Mouse (Mus musculus) heart, postnatal 14 days (tissue): ENCODE measurements around the gene Prdm16. TPM values are rescaled to one million over a fixed set of nuclear protein-coding genes. Genes with fewer than 3 reads are reported as not detected.

Experiments used
- DNase-seq, 2 experiments: peaks; one replicate each; pipeline ENCODE4 v3.0.0; 2021 to 2022
- intact Hi-C: fragments of 180-260 bp; cut with DNase I; formaldehyde crosslinking; loops from one replicate; pipeline ENCODE4 v1.15.1; 2025
- total RNA-seq, 2 experiments: library from RNA; stranded (reverse); gene quantifications; 2 replicates each; pipeline ENCODE4 v1.2.3; 2021

The Prdm16 gene
- total RNA-seq, 2 experiments from 2014 or later: 15.7 to 18.0 TPM

- intact Hi-C loops: no loop called here
- DNase-seq: no peak
These were observed 235.3 kb downstream of the Prdm16 start for GRCm38 (mm10) chr4:154401379-154401778.

DNA sequence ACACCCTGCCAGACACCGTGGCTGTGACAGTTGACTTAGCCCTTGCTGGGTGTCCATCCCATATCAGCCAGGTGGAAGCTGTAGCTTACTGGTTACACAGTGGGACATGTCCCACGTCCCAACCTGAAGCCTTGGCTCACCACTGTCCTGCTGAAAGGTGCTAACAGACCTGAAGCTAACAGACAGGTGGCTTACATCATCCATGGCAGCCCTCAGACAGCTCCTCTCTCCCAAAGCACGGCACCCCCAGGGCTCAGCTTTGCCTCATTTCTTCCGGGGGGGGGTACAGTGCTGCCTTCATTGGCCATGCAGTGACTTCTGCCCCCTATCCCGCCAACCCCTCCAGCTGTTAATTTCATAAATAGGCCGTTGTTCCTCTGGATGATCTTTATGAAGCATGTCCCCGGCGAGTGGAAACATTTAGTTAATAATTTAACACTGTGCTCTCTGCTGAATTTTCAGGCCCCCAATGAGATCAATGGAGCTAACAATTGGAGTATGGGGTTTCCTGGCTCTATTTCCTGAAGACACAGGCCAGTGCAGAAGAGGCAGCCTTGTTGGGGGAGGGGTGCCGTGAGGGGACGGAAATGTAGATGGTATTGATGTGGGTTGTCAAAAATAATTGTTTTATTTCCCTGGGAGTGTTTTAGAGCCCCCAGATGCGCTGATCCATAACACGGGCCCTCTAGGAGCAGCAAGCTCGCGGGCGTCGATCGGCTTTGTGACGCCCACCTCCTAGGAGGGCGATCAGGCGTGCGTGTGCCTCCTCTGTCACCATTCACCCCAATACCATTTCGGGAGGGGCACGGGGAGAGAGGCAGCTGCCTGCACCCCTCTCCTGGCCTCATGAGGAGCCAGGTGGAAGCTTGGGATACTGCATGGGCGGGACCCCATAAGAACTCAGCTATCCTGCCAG, 236.2 kb downstream of the Prdm16 start:
- intact Hi-C loops: no loop called here
- DNase-seq: no peak

DNA sequence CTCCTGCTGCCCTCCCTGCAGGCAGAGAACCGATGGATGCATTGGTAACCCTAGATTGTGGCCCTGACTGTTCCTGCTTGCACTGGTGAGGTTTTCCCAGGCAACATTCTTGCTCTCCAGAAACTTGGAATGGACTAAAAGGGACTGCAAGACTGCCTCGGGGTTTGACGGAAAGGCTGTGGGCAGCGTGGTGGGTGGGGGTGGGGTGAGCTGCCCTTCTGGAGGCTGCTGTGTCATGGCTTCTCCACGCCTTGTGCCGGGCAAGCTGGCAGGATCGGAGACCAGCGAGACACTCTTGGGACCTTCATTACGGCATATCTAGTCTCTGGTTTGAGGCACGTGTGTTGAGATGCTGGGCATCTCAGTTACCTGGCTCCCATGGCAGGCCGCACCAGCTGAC, 237.0 kb downstream of the Prdm16 start:
- intact Hi-C loops: no loop called here
- no peak for DNase-seq

DNA sequence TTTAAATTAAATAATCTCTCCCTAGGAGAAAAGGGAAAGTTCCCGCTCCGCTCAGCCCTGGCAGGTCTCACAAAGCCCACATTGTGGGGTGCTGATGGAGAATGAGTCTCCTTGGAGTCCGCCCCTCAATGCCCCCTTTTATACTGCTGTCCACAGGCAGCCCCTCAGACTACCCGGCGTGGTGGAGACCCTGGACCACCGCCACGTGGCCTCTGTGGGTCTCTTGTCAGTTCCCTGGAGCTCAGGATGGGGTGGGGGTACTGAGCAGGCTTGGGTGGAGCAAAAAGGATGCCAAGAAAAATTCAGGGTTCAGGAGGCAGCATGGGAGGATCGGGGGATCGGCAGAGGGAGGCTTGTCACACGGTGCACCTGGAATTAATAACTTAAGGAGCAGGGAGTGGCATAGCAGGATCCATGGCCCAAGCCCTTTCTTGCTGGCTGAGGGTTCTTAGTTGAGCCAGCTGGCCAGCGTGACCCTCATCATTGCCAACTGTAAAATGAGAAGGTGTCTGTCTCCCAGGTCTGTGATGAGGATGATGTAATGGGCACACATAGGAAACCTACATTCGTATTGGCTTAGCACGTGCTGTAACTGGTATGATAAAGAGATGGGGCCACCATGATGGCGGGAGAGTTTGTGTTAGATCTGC, 239.9 kb downstream of the Prdm16 start:
- DNase-seq: no peak
- intact Hi-C loops: no loop called here

GRCm38 (mm10) chr4:154394123-154394722, 242.4 kb downstream of the Prdm16 start:
- no peak for DNase-seq
- intact Hi-C loops: loop anchor here (5.0 kb wide), 1 partner anchor 108 kb away; no protein-coding TSS in a partner anchor

- DNase-seq: peak; percentile 63 to 74
- intact Hi-C loops: loop anchor here (5.0 kb wide), 1 partner anchor 109 kb away; no protein-coding TSS in a partner anchor
These were observed 243.2 kb downstream of the Prdm16 start for GRCm38 (mm10) chr4:154393196-154394122.

DNA sequence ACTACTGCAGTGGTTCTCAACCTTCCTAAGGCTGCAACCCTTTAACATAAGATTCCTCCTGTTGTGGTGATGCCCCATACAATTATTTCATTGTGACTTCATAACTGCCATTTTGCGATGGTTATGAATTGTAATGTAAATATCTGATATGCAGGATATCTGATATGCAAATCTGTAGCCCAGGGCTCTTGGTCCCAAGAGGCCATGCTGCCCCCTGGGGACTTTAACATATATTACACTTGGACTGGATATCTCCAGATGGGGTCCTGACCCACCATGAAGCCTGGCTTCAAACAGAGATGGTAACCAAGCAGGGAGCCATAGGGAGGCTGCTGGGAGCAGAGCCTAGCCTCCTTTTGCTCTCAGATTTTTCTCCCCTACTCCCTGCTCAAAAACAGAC, 244.0 kb downstream of the Prdm16 start:
- intact Hi-C loops: loop anchor here (5.0 kb wide), 1 partner anchor 110 kb away; no protein-coding TSS in a partner anchor
- DNase-seq: no peak

DNA sequence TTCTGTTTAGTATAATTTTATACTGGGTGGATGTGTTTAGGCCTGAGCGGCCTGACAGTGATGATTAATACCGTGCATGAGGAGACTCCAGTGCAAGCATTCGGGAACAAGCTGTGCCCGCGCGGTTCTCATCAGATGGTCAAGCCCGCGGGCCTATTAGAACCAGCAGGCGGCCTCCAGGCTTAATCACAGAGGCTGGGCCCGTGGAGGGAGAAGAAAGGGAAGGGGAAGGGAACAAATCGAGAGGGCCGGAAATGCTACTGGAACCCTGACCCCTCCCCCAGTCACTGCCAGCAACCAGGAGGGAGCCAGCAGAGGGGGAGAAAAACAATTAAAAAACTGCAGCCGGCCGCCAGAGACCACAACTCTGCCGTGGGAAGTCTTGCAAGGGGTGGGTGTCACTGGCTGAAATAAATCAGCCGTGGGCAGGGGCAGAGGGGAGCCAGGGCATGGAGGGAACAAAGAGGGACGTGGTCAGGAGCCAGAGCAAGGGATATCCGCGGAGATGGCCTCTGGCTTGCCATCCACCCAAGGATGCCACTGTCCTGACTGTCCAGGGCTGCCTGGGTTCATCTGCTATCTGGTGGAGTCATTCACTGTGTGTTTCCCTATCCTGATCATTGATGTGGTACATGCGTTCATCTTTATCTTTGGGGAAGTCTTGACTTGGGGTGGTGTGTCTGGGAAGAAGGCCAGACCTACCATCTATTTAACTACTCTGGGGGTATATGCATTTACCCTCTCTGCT, 246.2 kb downstream of the Prdm16 start:
- no peak for DNase-seq
- intact Hi-C loops: loop anchor here (2.0 to 5.0 kb wide), 2 partner anchors 62 to 112 kb away; no protein-coding TSS in a partner anchor

GRCm38 (mm10) chr4:154389641-154390040, 247.0 kb downstream of the Prdm16 start:
- intact Hi-C loops: loop anchor here (2.0 to 5.0 kb wide), 2 partner anchors 61 to 113 kb away; no protein-coding TSS in a partner anchor
- DNase-seq: no peak

GRCm38 (mm10) chr4:154386810-154387209, 249.9 kb downstream of the Prdm16 start:
- DNase-seq: no peak
- intact Hi-C loops: no loop called here

- intact Hi-C loops: no loop called here
- DNase-seq: no peak
These were observed 250.8 kb downstream of the Prdm16 start for GRCm38 (mm10) chr4:154385918-154386317.

GRCm38 (mm10) chr4:154385208-154385607, 251.5 kb downstream of the Prdm16 start:
- no peak for DNase-seq
- intact Hi-C loops: no loop called here

GRCm38 (mm10) chr4:154378876-154379275, 257.8 kb downstream of the Prdm16 start:
- intact Hi-C loops: no loop called here
- no peak for DNase-seq

GRCm38 (mm10) chr4:154375939-154376625, 260.6 kb downstream of the Prdm16 start:
- intact Hi-C loops: no loop called here

GRCm38 (mm10) chr4:154371542-154372247, 265.0 kb downstream of the Prdm16 start:
- no peak for DNase-seq
- intact Hi-C loops: no loop called here

More at GRCm38 (mm10) chr4:154375939-154376625, 260.6 kb downstream of the Prdm16 start:
- DNase-seq: no peak

DNA sequence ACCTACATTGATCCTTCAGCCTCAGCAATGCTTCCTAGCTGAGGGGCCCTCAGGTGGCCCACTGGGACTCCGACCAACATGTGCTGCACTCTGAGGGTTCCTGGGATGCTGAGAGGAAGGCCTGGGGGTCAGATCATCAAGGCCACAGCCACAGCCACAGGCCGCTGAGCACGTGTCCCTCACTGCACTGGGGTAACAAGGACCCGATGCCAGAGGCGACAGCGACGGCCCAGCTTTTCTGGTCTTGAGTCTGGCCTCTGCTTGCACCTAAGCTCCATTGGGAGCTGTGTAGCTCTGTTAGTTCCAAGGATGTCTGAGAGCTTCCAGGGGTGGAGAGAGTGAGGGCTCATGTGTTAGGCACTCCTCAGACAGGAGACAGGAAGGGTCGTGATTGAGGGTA, 265.8 kb downstream of the Prdm16 start:
- DNase-seq: no peak
- intact Hi-C loops: no loop called here

- DNase-seq: no peak
- intact Hi-C loops: no loop called here
These were observed 267.6 kb downstream of the Prdm16 start for GRCm38 (mm10) chr4:154369089-154369488.

- no peak for DNase-seq
- intact Hi-C loops: no loop called here
These were observed 269.8 kb downstream of the Prdm16 start for GRCm38 (mm10) chr4:154366836-154367235.
